Mouse (Mus musculus) ES-Bruce4 (cell line): Measurements from ENCODE around the gene Ahcy. TPM values are rescaled to one million over a fixed set of nuclear protein-coding genes. Genes with fewer than 3 reads are reported as not detected.

ENCODE experiments used
- H3K27ac ChIP-seq: 2 replicates; pipeline ENCODE4 v1.5.1; 2012; ENCODE audit warnings: low read length, inconsistent platforms; ENCODE audit not compliant: insufficient read depth
- H3K27me3 ChIP-seq: 2 replicates; pipeline ENCODE4 v1.6.1; 2012; ENCODE audit warnings: mild to moderate bottlenecking, low read length, inconsistent platforms; ENCODE audit not compliant: control insufficient read depth, poor library complexity, insufficient read depth, severe bottlenecking
- H3K36me3 ChIP-seq: 2 replicates; pipeline ENCODE4 v1.6.1; 2012; ENCODE audit warnings: inconsistent platforms, mild to moderate bottlenecking, low read length, moderate library complexity; ENCODE audit not compliant: control insufficient read depth, poor library complexity, insufficient read depth, severe bottlenecking
- H3K4me1 ChIP-seq: one replicate; pipeline ENCODE4 v1.8.1; 2011; ENCODE audit warnings: low read length; ENCODE audit not compliant: control insufficient read depth, insufficient read depth
- H3K4me3 ChIP-seq: 2 replicates; pipeline ENCODE4 v1.5.1; 2011; ENCODE audit warnings: low read depth, mild to moderate bottlenecking, low read length
- H3K9ac ChIP-seq: 2 replicates; pipeline ENCODE4 v1.6.1; 2012; ENCODE audit warnings: low read depth, mild to moderate bottlenecking, inconsistent platforms; ENCODE audit not compliant: poor library complexity, severe bottlenecking
- H3K9me3 ChIP-seq: replicated peaks from 2 replicates; pipeline ENCODE4 v1.6.1; 2012; ENCODE audit warnings: mild to moderate bottlenecking, low read length, inconsistent platforms; ENCODE audit not compliant: control insufficient read depth, poor library complexity, insufficient read depth, severe bottlenecking
- CTCF ChIP-seq: IDR thresholded peaks from one replicate; pipeline ENCODE4 v1.8.1; 2011; ENCODE audit warnings: low read depth, low read length
- EP300 ChIP-seq: IDR thresholded peaks from 2 replicates; pipeline ENCODE4 v1.6.1; 2011; ENCODE audit warnings: low read depth, low read length; ENCODE audit not compliant: insufficient read depth
- POLR2A ChIP-seq: IDR thresholded peaks from one replicate; pipeline ENCODE4 v1.8.1; 2011; ENCODE audit warnings: low read length; ENCODE audit not compliant: insufficient read depth
- polyA plus RNA-seq: library from polyadenylated mRNA; stranded (reverse); fragments of >200 nt; gene quantifications from 2 replicates; pipeline ENCODE4 v1.2.4, GENCODE M21; 2011; ENCODE audit warnings: low read depth; ENCODE audit not compliant: missing spikeins, insufficient read depth, insufficient read length

Ahcy gene
- polyA plus RNA-seq, 1 experiment: 102 TPM

DNA sequence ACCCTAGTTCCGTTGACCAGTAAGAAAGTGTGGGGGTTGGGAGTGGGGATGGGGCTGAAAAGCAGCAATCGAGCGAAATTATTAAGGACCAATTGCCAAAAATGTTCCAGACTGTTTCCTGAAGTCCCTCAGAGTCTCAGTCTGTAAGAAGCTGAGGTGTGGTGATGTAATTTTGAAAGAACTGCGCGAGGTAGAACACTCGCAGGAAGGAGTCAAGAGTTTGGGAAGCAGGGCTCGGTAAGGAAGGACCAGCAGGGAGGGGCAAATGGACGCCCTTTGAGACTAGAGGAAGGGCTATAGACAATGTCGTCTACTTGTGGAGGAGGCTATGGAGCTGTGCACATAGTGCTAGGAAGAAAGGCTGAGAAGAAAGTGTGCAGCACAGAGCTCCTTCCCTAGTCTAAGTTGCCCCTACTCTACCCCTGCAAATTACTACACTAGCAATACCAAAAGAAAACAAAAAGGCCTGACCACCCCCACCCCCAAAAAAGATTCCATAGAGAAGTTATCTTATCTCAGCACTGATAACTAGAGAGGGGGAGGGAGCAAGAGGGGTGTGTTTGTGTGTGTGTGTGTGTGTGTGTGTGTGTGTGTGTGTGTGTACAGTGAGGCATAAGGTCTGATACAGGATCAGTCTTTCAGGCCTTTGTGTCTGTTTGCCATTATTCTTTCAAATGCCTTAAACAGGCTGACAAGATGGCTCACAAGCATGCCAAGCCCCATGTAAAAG is 22.5 kb downstream of the Ahcy start:
- no peaks in the 10 kb centered on the region for H3K9me3 ChIP-seq
- no peaks in the 10 kb centered on the region for H3K36me3 ChIP-seq
- peak overlapping the region; percentile 76 for H3K9ac ChIP-seq
- H3K4me1 ChIP-seq: no peaks in the 10 kb centered on the region
- H3K27ac ChIP-seq: peak overlapping the region; percentile 3; the same call in 1 of the 2 replicates
- no peaks in the 10 kb centered on the region for H3K27me3 ChIP-seq
- H3K4me3 ChIP-seq: no peak overlapping the region
- no peak for TF ChIP-seq POLR2A
- no peak for TF ChIP-seq CTCF
- TF ChIP-seq EP300: no peak

DNA sequence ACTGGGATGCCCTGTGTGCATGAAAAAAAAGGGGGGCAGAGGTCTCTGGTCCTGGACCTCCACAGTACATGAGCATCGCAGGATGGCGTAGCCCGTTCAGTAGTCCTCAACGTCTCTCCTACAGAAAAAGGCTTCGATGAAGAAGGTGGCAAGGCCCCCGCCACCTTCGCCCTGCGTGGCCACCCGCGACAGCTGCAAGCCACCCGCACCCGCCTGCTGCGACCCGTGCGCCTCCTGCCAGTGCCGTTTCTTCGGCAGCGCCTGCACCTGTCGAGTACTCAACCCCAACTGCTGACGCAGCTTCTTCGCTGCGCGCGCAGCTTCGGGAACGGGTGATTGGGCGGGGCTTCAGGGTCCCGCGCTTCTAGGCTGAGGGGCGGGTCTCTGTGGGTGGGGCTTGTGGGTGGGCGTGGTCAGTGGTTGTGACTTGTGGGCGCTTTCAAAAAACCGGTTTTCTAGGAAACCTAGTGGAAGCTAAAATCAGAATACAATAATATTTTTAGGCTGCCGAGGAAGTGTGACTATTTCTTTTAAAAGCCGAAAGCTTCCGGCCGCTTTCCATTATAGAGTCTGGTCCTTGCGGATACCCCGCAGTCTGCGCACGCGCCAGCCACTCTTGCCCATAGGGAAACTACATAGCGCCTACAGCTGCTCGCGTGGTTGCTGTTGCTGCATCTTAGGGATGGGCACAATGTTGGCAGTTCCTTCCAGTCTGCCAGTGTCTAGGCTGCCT is 23.6 kb downstream of the Ahcy start:
- Histone ChIP-seq H3K4me3 (peak overlapping the region; percentile 78), H3K36me3 (no peaks in the 10 kb centered on the region), H3K4me1 (no peaks in the 10 kb centered on the region), H3K9ac (peak overlapping the region; percentile 76), H3K27ac (peak overlapping the region; percentile 20; the same call in 1 of the 2 replicates), H3K27me3 (no peaks in the 10 kb centered on the region), H3K9me3 (no peaks in the 10 kb centered on the region)
- TF ChIP-seq EP300 (peak; percentile 73; the same call in 1 of the 2 replicates), CTCF (no peak), POLR2A (peak; percentile 98)

DNA sequence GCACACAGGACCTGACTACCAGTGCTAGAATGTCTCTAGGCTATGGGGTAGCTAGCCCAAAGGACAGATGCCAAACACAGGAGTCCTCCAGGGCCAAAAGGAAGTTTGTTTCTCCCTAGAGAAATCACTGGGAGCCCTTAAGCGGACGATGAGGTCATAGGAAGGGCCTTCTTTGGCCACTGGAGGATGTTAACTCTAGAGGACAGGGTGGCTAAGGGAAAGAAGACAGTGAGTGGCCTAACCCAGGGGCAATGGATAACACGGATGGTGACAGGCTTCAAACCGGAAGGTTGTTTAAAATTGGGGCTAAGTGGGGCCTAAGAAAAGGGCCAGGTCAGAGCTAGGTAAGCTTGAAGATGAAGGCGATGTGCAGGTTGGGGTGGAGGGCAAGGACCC is 24.2 kb downstream of the Ahcy start:
- peak overlapping the region; percentile 10; the same call in 1 of the 2 replicates for H3K27ac ChIP-seq
- H3K4me1 ChIP-seq: no peaks in the 10 kb centered on the region
- H3K9ac ChIP-seq: peak overlapping the region; percentile 76
- peak overlapping the region; percentile 78 for H3K4me3 ChIP-seq
- H3K9me3 ChIP-seq: no peaks in the 10 kb centered on the region
- no peaks in the 10 kb centered on the region for H3K36me3 ChIP-seq
- TF ChIP-seq CTCF (no peak), POLR2A (no peak), EP300 (no peak)
- no peaks in the 10 kb centered on the region for H3K27me3 ChIP-seq

GRCm38 (mm10) chr2:155047452-155048178 is 26.7 kb downstream of the Ahcy start:
- H3K4me3 ChIP-seq: no peak overlapping the region
- TF ChIP-seq CTCF: no peak
- no peak for TF ChIP-seq POLR2A
- TF ChIP-seq EP300: no peak
- H3K27ac ChIP-seq: no peak overlapping the region
- no peaks in the 10 kb centered on the region for H3K36me3 ChIP-seq
- H3K27me3 ChIP-seq: no peaks in the 10 kb centered on the region
- H3K9ac ChIP-seq: no peak overlapping the region
- no peaks in the 10 kb centered on the region for H3K9me3 ChIP-seq
- H3K4me1 ChIP-seq: no peaks in the 10 kb centered on the region

DNA sequence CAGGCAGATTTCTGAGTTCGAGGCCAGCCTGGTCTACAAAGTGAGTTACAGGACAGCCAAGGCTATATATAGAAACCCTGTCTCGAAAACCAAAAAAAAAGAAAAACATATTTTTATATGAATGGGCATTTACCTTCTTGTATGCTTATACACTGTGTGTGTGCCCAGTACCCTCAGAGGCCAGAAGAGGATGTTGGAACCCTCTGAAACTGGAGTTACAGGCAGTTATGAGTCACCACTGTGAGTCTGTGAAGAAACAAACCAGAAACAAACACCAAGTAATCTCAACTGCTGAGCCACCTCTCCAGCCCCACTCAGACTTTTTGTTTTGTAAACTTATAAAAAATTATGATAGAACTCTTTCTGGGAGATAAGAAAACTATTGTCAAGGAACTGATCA is 27.5 kb downstream of the Ahcy start:
- TF ChIP-seq CTCF: no peak
- no peak for TF ChIP-seq POLR2A
- TF ChIP-seq EP300: no peak
- no peak overlapping the region for H3K9ac ChIP-seq

DNA sequence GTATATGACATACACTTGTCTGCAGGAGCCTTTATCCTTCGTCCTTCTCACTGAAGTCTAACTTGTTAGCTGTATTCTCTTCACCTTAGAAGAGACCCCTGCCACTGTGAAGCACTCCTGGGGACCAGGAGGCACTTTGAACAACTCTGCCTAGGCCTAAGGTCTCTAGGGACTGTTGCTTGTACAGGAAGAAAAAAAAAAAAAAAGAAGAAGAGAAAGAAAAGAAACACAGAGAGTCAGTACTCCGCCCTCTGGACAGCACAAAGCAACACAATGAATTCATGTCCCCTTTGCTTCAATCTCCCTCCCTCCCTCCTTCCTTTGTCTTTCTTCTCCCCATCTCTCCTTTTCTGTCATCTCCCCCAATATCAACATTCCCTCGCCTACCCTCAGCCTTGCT is 29.2 kb downstream of the Ahcy start:
- no peaks in the 10 kb centered on the region for H3K36me3 ChIP-seq
- H3K9ac ChIP-seq: no peak overlapping the region
- no peaks in the 10 kb centered on the region for H3K27me3 ChIP-seq
- H3K4me1 ChIP-seq: no peaks in the 10 kb centered on the region
- no peak overlapping the region for H3K27ac ChIP-seq
- TF ChIP-seq POLR2A (no peak), EP300 (no peak), CTCF (no peak)
- H3K4me3 ChIP-seq: no peak overlapping the region
- no peaks in the 10 kb centered on the region for H3K9me3 ChIP-seq

More for the DNA sequence above, 27.5 kb downstream of the Ahcy start:
- Histone ChIP-seq H3K9me3 (no peaks in the 10 kb centered on the region), H3K4me3 (no peak overlapping the region), H3K36me3 (no peaks in the 10 kb centered on the region), H3K27ac (no peak overlapping the region), H3K27me3 (no peaks in the 10 kb centered on the region), H3K4me1 (no peaks in the 10 kb centered on the region)
